Mouse (Mus musculus) stomach, postnatal 0 days (tissue): ENCODE measurements around the gene Rad9b.

ENCODE experiments used
- CTCF ChIP-seq: IDR thresholded peaks from 2 replicates; pipeline ENCODE4 v1.5.1; 2016; ENCODE audit warnings: antibody characterized with exemption, low read depth, mild to moderate bottlenecking, moderate library complexity
- EP300 ChIP-seq: optimal IDR thresholded peaks from 2 replicates; pipeline ENCODE3; 2016; ENCODE audit warnings: antibody characterized with exemption

DNA sequence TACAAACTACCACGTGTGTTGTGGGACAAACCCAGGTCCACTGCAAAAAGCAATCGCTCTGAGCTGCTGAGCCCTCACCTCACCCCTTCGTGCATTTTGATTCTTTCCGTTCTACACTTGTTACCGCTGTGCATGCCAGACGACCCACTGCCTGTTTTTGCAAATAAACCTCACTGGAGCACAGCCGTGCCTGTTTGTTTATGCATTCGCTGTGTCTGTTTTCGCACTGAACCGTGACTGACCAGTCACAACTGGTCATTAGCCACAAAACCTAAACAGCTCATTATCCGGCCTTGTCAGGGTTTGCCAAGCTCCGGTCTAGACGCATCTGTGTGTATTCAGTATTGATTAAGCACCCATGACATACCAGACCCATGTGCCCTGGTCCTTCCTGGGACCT lies 48.1 kb upstream of the Rad9b start:
- TF ChIP-seq EP300 (no peak), CTCF (no peak)
